In the genomic region with DNA sequence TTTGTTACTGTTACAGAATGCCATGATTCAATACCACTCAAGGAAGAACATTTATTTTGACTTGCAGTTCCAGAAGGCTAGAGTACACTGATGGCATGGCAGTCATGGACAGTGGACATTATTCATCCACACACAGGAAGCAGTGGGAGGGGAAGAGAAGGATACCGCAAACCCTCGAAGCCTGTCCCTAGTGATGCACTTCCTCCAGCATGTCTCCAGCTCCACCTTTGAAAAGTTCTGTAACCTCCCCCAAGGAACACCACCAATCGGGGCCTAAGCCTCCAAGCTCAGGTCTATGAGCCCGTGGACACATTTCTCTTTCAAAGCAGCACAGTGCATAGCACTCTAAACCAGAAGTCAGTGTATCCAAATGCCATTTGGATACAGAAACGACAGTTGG, we compare ENCODE assay signal across 11 mouse cellular contexts.
"Had no signal": no experiment of that assay in that cellular context is flagged by ENCODE, and none has a peak within 500 bp of the region (broad histone marks: within the 10 kb centered on the region; RNA-seq: fewer than 3 reads in every experiment).

No protein-coding gene starts in this region.

- ATAC-seq: intestine, embryonic 16.5 days had no signal

- H3K4me3 ChIP-seq: midbrain, embryonic 12.5 days; stomach, embryonic 15.5 days had no signal

- H3K9ac ChIP-seq: liver, embryonic 14.5 days; midbrain, embryonic 12.5 days; stomach, embryonic 15.5 days had no signal

- H3K9me3 ChIP-seq: midbrain, embryonic 12.5 days; stomach, embryonic 15.5 days had no signal

- DNase-seq: kidney, postnatal 10 days; kidney, postnatal 4 days; layer of hippocampus, postnatal 36 days; left cerebral cortex, postnatal 4 days; lung, adult 18-20 months; right cerebral cortex, postnatal 4 days; thymus, postnatal 36 days had no signal

- H3K4me1 ChIP-seq: stomach, embryonic 15.5 days had no signal

- H3K27ac ChIP-seq: liver, embryonic 14.5 days; midbrain, embryonic 12.5 days; stomach, embryonic 15.5 days had no signal

- H3K4me2 ChIP-seq: midbrain, embryonic 12.5 days; stomach, embryonic 15.5 days had no signal

- H3K36me3 ChIP-seq: midbrain, embryonic 12.5 days; stomach, embryonic 15.5 days had no signal

- H3K27me3 ChIP-seq: midbrain, embryonic 12.5 days; stomach, embryonic 15.5 days had no signal
